Mouse (Mus musculus) neural tube, embryonic 15.5 days (tissue): ENCODE results near the gene H60b. TPM values are rescaled to one million over a fixed set of nuclear protein-coding genes. Genes with fewer than 3 reads are reported as not detected.
"Not testable (repeated sequence)": the region's sequence is repeated elsewhere in the genome, so short reads cannot be mapped to it uniquely, and the experiment has no call there.

ENCODE experiments used
- ATAC-seq: fragments of 200-750 bp; cut with Nextera tagmentation; 2 replicates; pipeline ENCODE4 v1.8.0; 2017; ENCODE audit warnings: mild to moderate bottlenecking, moderate TSS enrichment, moderate library complexity; ENCODE audit not compliant: low FRiP score
- H3K27ac ChIP-seq: fragments of 300-500 bp; sonication (generic); replicated peaks from 2 replicates; pipeline ENCODE4 v1.5.1; 2015; ENCODE audit warnings: mild to moderate bottlenecking, inconsistent platforms
- H3K27me3 ChIP-seq: fragments of 300-500 bp; sonication (generic); replicated peaks from 2 replicates; pipeline ENCODE4 v1.6.1; 2015; ENCODE audit warnings: inconsistent platforms
- H3K36me3 ChIP-seq: fragments of 300-500 bp; sonication (generic); 2 replicates; pipeline ENCODE4 v1.6.1; 2015; ENCODE audit warnings: inconsistent platforms
- H3K4me1 ChIP-seq: fragments of 300-500 bp; sonication (generic); 2 replicates; pipeline ENCODE4 v1.6.1; 2015; ENCODE audit warnings: inconsistent platforms
- H3K4me2 ChIP-seq: fragments of 300-500 bp; sonication (generic); 2 replicates; pipeline ENCODE4 v1.6.1; 2015; ENCODE audit warnings: inconsistent platforms, mild to moderate bottlenecking, moderate library complexity
- H3K4me3 ChIP-seq: fragments of 300-500 bp; sonication (generic); replicated peaks from 2 replicates; pipeline ENCODE4 v1.5.1; 2015; ENCODE audit warnings: mild to moderate bottlenecking, inconsistent platforms
- H3K9ac ChIP-seq: fragments of 300-500 bp; sonication (generic); replicated peaks from 2 replicates; pipeline ENCODE4 v1.6.1; 2015; ENCODE audit warnings: mild to moderate bottlenecking, inconsistent platforms
- H3K9me3 ChIP-seq: fragments of 300-500 bp; sonication (generic); replicated peaks from 2 replicates; pipeline ENCODE4 v1.6.1; 2016; ENCODE audit warnings: inconsistent platforms
- WGBS: fragments of 180-500 bp; shearing (Covaris S2); methylation state at CpG from one replicate; pipeline ENCODE4 v1.1.7; 2015; ENCODE audit warnings: mixed read lengths; 5-methylcytosine and 5-hydroxymethylcytosine counted together
- polyA plus RNA-seq: library from polyadenylated mRNA; unstranded; fragments of >200 nt; fragmentation: Nextera tagmentation; extraction: Ambion mirVana; gene quantifications from 2 replicates; pipeline ENCODE4 v1.2.1, GENCODE M21; 2015

The H60b gene
- polyA plus RNA-seq, 1 experiment from 2014 or later, result 0.23 TPM

- Histone ChIP-seq H3K4me2 (no peak overlapping the region), H3K36me3 (no peaks in the 10 kb centered on the region), H3K9me3 (0 out of 2 replicates have a peak, but pooled peaks cover 4% of the 10 kb centered on the region), H3K27me3 (no peaks in the 10 kb centered on the region), H3K4me1 (no peaks in the 10 kb centered on the region), H3K27ac (no peak overlapping the region), H3K9ac (no peak overlapping the region), H3K4me3 (no peak overlapping the region)
- WGBS, result 95% methylated on average over 8 of the region's 8 CpGs
- ATAC-seq, result no peak
Measured at GRCm38 (mm10) chr10:22265060-22265459, 106.7 kb downstream of the H60b start.

GRCm38 (mm10) chr10:22270879-22271786 lies 112.7 kb downstream of the H60b start:
- WGBS, result 7% methylated on average over 8 of the region's 8 CpGs
- H3K4me2 ChIP-seq, ATAC-seq, H3K9ac ChIP-seq, H3K27me3 ChIP-seq, H3K9me3 ChIP-seq, H3K27ac ChIP-seq, H3K36me3 ChIP-seq, H3K4me3 ChIP-seq: not testable (repeated sequence)
- H3K4me1 ChIP-seq, result peaks cover 15% of the 10 kb centered on the region

DNA sequence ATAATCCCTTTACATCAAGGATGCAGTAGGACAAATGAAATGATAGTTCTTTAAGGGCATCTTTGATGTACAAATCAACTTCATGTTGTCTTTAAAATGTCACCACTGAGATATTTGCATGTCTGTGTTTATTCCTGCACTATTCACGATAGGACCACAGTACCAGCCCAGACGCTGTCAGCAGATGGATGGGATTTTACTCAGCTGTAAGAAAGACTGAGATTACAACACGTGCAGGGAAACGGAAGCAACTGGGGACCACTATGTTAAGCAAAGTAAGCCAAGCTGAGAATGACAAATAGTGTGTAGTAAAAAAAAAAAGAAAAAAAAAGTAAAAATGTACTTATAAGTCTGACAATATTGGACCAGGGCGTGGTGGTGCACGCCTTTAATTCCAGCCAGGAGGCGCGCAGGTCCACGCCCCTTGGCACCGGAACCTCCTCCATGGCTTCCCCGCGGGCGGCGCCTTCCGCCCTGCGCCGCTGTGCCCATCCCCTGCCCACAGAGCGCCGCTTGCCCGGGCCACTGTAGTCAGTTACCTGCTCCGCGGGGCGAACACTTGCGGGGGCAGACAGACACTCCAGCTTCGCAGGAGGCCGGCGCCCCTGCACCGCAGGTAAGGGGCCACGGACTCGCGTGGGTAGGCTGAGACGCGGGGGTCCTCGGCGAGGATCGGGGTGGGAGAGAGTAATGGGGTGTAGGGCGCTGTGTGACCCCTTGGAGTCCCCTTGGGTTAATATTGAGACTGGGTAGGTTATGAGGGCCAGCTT lies 114.7 kb downstream of the H60b start:
- Histone ChIP-seq H3K4me2 (peak overlapping the region; percentile 93), H3K9ac (0 out of 2 replicates have a peak overlapping the region, but pooled peaks have one; percentile 23), H3K4me3 (peak overlapping the region; percentile 46), H3K4me1 (peaks cover 15% of the 10 kb centered on the region)
- not testable (repeated sequence) for H3K36me3 ChIP-seq, H3K27me3 ChIP-seq, H3K27ac ChIP-seq, H3K9me3 ChIP-seq
- ATAC-seq, result peak; percentile 68; the same call in 1 of the 2 replicates
- WGBS, result 2% methylated on average over 36 of the region's 37 CpGs

DNA sequence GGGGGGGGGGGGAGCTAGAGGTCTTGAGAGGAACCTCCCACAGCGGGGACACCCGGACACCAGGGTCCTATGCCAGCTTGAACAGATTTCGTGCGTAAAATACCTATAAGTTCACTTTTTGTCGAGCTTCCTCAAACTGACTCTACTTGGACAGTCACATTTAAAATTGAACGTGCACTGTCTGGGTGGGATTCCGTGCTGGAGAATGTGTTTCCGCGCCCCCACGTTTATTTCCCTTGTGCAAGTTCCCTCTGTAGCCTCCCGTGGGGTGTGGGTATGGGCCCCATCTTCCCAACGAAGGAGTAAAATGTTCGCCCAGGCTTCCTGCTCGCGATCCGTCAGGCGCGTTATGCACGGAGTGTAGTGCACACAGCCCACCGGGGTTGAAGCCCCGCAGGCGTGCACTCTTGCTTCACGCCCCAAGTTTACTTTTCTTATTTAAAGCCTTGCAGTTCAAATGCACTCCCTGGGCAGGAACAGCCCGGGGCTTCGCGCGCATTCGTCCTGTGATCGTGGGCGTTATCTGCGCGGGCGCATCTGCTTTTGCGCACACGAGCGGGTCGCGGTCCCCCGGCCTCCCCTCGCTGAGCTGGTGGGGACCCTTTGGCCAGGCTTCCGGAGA lies 115.4 kb downstream of the H60b start:
- H3K4me2 ChIP-seq, result peak overlapping the region; percentile 93
- peaks cover 8% of the 10 kb centered on the region; the same call in 1 of the 2 replicates for H3K27me3 ChIP-seq
- no peak overlapping the region for H3K27ac ChIP-seq
- peaks cover 15% of the 10 kb centered on the region for H3K4me1 ChIP-seq
- H3K4me3 ChIP-seq, result peak overlapping the region; percentile 46
- 0 out of 2 replicates have a peak, but pooled peaks have one; percentile 19 for ATAC-seq
- 0 out of 2 replicates have a peak overlapping the region, but pooled peaks have one; percentile 7 for H3K9ac ChIP-seq
- H3K9me3 ChIP-seq, result no peaks in the 10 kb centered on the region
- WGBS, result under 1% methylated on average over 41 of the region's 41 CpGs
- no peaks in the 10 kb centered on the region for H3K36me3 ChIP-seq

- no peak for ATAC-seq
Measured at GRCm38 (mm10) chr10:22274445-22275057, 116.2 kb downstream of the H60b start.

DNA sequence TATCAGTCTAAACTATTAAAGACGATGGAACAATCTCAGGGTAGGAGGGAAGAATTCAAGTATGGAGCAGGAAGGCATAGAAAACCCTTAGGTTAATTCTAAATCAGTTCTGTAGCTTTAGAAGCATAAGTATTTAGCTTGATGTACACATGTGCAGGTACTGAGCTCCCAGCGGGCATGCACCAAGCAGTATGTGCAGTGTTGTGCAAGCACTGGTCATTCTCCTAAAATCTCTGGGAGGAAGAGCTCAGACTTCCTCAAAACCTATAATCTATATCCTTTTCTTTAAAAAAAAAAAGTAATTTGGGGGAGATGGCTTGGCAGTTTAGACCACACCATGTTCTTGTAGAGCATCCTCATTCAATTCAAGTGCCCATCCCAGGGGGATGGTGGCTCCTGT lies 120.1 kb downstream of the H60b start:
- not testable (repeated sequence) for H3K9me3 ChIP-seq, H3K27ac ChIP-seq, H3K27me3 ChIP-seq, H3K4me2 ChIP-seq, H3K9ac ChIP-seq, H3K36me3 ChIP-seq, ATAC-seq, H3K4me3 ChIP-seq
- 92% methylated on average over 2 of the region's 2 CpGs for WGBS
- H3K4me1 ChIP-seq, result peaks cover 11% of the 10 kb centered on the region

More at GRCm38 (mm10) chr10:22274445-22275057, 116.2 kb downstream of the H60b start:
- WGBS, result 6% methylated on average over 19 of the region's 19 CpGs
- H3K36me3 ChIP-seq, result no peaks in the 10 kb centered on the region
- peaks cover 8% of the 10 kb centered on the region; the same call in 1 of the 2 replicates for H3K27me3 ChIP-seq
- H3K4me1 ChIP-seq, result peaks cover 15% of the 10 kb centered on the region
- no peak overlapping the region for H3K27ac ChIP-seq
- H3K4me3 ChIP-seq, result peak overlapping the region; percentile 46
- no peak overlapping the region for H3K9ac ChIP-seq
- peak overlapping the region; percentile 93 for H3K4me2 ChIP-seq
- H3K9me3 ChIP-seq, result no peaks in the 10 kb centered on the region

DNA sequence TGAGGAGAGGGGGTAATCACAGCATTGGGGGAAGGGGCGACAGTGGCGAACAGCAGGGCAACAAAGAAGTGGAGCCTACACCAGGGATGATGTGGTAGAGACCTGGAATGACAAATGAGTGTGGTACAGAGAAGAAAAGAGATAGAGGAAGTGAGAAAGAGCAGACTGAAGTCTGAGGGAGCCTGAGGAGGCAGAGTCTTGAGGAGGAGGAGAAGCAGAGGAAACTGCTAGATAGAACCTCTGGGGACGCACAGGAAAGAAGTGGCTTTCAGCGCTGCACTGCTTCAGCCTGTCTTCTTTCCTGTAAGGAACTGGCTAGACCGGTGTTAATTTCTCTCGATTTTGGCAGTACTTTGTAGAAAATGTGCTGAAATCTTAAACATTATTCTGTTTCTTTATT lies 124.4 kb downstream of the H60b start:
- no peak overlapping the region for H3K4me3 ChIP-seq
- ATAC-seq, result no peak
- H3K4me2 ChIP-seq, result no peak overlapping the region
- no peak overlapping the region for H3K27ac ChIP-seq
- no peaks in the 10 kb centered on the region for H3K36me3 ChIP-seq
- H3K4me1 ChIP-seq, result no peaks in the 10 kb centered on the region
- no peak overlapping the region for H3K9ac ChIP-seq
- no peaks in the 10 kb centered on the region for H3K27me3 ChIP-seq
- H3K9me3 ChIP-seq, result no peaks in the 10 kb centered on the region
- 50% methylated on average over 6 of the region's 6 CpGs for WGBS

- Histone ChIP-seq H3K9ac (no peak overlapping the region), H3K4me2 (no peak overlapping the region), H3K27me3 (no peaks in the 10 kb centered on the region), H3K27ac (no peak overlapping the region), H3K36me3 (no peaks in the 10 kb centered on the region), H3K4me3 (no peak overlapping the region), H3K9me3 (no peaks in the 10 kb centered on the region), H3K4me1 (no peaks in the 10 kb centered on the region)
- 29% methylated on average over 1 of the region's 1 CpGs for WGBS
- ATAC-seq, result no peak
Measured at GRCm38 (mm10) chr10:22295676-22296075, 137.3 kb downstream of the H60b start.

DNA sequence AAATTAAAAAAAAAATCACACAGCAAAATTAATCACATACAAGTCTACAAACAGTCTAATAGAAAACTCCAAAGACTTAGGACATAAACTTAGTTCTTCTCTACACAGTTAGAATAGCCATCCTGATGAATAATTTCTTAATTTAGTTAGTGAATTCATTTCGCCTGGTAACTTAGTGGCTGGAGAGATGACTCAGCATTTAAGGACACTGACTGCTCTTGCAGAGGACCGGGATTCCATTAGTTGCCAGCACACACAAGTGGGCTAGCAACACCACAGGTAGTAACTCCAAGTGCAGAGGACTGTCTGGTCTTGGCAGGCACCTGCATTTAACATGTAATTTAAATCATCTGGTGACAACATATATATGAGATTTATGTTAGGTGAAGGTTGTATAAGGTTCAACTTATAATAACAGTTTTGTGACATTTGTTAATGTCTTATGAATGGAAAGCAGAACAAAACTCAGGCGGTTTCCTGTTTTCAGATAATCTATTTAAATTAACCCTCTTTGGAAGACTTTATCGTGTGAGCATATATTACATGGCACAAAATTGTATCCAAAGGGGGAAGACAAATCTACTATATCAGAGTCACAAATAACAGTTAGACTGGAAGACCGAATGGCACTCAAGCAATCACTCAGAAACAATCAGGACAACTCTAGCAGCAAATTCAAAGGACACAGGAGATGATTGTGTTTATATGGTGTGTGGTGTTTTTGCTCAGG lies 138.8 kb downstream of the H60b start:
- H3K4me2 ChIP-seq, result no peak overlapping the region
- no peak for ATAC-seq
- no peaks in the 10 kb centered on the region for H3K4me1 ChIP-seq
- no peak overlapping the region for H3K9ac ChIP-seq
- H3K9me3 ChIP-seq, result no peaks in the 10 kb centered on the region
- H3K27me3 ChIP-seq, result no peaks in the 10 kb centered on the region
- no peaks in the 10 kb centered on the region for H3K36me3 ChIP-seq
- H3K27ac ChIP-seq, result no peak overlapping the region
- 82% methylated on average over 5 of the region's 5 CpGs for WGBS
- no peak overlapping the region for H3K4me3 ChIP-seq

GRCm38 (mm10) chr10:22297766-22298461 lies 139.5 kb downstream of the H60b start:
- no peak overlapping the region for H3K27ac ChIP-seq
- H3K4me2 ChIP-seq, result no peak overlapping the region
- H3K4me3 ChIP-seq, result no peak overlapping the region
- no peak overlapping the region for H3K9ac ChIP-seq
- H3K36me3 ChIP-seq, result no peaks in the 10 kb centered on the region
- WGBS, result 73% methylated on average over 8 of the region's 8 CpGs
- no peaks in the 10 kb centered on the region for H3K27me3 ChIP-seq
- no peaks in the 10 kb centered on the region for H3K9me3 ChIP-seq
- ATAC-seq, result no peak
- H3K4me1 ChIP-seq, result no peaks in the 10 kb centered on the region
